Mouse (Mus musculus) limb, embryonic 10.5 days (tissue): ENCODE data around the gene Sez6l. TPM values are rescaled to one million over a fixed set of nuclear protein-coding genes. Genes with fewer than 3 reads are reported as not detected.

Source experiments
- DNase-seq: peaks from one replicate; pipeline ENCODE4 v3.0.0-alpha.2; 2017; ENCODE audit warnings: low spot score
- H3K27ac ChIP-seq: fragments of 300-500 bp; sonication (generic); 2 replicates; pipeline ENCODE4 v1.5.1; 2016; ENCODE audit warnings: mild to moderate bottlenecking
- H3K27me3 ChIP-seq: fragments of 300-500 bp; sonication (generic); 2 replicates; pipeline ENCODE4 v1.6.1; 2016; ENCODE audit warnings: low read depth, mild to moderate bottlenecking; ENCODE audit not compliant: poor library complexity, severe bottlenecking
- H3K36me3 ChIP-seq: fragments of 300-500 bp; sonication (generic); 2 replicates; pipeline ENCODE4 v1.6.1; 2016; ENCODE audit warnings: mild to moderate bottlenecking, moderate library complexity
- H3K4me1 ChIP-seq: fragments of 300-500 bp; sonication (generic); 2 replicates; pipeline ENCODE4 v1.6.1; 2016
- H3K4me3 ChIP-seq: fragments of 300-500 bp; sonication (generic); 2 replicates; pipeline ENCODE4 v1.5.1; 2016; ENCODE audit warnings: mild to moderate bottlenecking, moderate library complexity
- H3K9me3 ChIP-seq: fragments of 300-500 bp; sonication (generic); replicated peaks from 2 replicates; pipeline ENCODE4 v1.6.1; 2016; ENCODE audit warnings: mild to moderate bottlenecking
- WGBS: fragments of 180-500 bp; shearing (Covaris S2); methylation state at CpG from one replicate; pipeline ENCODE4 v1.1.7; 2016; 5-methylcytosine and 5-hydroxymethylcytosine counted together
- polyA plus RNA-seq: library from polyadenylated mRNA; unstranded; fragments of >200 nt; fragmentation: Nextera tagmentation; extraction: Ambion mirVana; gene quantifications from 2 replicates; pipeline ENCODE4 v1.2.1, GENCODE M21; 2016

The Sez6l gene
- polyA plus RNA-seq, 1 experiment from 2014 or later, result 0.16 TPM

DNA sequence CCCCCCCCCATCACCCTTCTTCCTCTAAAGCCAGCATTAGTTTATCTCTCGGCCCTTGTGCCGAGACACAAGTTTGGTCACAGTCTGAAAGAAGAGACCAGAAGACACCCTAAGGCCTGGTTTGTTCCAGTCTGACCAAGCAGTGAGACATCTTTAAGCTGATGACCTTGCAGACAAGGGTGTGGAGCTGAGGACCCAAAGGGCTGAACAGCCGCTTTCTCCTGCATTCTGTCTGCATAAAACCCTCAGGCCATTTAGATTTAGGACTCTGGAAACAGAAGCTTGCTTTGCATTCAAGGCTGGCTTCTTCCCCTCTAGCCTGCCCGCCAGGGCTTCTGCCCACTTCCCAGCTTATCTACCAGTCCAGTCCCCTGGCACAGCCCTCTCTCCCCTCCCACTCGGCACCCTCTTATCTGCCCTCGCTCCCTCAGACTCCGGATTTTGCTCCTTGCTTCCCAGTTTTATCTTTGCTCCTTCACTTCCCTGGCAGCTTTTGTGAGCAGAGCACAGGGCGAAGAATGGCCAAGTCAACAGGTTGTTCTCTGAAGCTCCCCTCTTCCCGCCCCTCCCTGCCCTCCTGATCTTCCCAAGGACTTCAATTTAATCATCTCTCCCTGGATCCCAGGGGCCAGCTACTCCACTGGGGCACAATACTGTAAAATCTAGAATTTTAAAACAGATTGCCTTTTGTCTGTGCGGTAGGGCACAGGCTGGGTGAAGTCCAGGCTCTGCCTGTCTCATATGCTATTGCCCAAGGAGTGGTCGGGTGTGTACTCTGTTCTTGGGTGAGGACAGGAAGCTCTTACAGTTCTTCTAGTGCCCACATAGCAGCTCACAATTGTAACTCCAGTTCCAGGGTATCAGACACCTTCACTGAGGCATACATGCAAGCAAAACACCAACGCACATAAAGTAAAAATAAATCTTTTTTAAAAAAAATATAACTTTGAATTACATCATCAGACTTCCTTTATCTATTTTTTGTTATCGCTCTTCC is 77.8 kb downstream of the Sez6l start:
- no peak for DNase-seq
- Histone ChIP-seq H3K27ac (no peak overlapping the region), H3K9me3 (no peaks in the 10 kb centered on the region), H3K36me3 (no peaks in the 10 kb centered on the region), H3K4me3 (no peak overlapping the region), H3K4me1 (peaks cover 16% of the 10 kb centered on the region), H3K27me3 (no peaks in the 10 kb centered on the region)
- WGBS, result 77% methylated on average over 13 of the region's 13 CpGs

DNA sequence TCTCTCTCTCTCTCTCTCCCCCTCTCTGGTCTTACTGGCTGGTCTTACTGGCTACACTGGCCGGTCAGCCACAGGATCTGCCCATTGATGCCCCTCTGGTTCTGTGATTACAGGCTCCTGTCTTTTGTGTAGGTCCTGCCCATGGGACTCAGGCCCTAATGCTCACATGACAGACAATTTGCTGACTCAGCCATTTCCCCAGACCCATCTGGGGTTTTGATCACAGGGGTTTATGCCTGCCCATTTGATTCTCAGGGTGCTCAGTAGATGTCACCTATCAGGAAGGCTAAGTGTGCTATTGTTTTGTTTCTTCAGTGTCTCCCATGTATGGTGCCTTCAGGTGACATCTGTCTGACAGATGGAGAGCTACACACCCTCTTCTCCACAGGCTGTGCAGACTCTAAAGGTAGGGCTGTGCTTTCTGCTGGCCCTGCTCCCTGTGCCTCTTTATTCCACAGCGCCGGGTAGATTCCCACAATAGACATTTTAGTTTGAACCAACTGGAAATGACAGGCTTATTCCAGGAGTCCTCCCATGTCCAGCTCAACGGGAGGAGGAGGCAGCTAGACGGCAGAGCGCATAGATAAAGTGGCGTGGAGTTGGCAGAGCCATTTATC is 80.1 kb downstream of the Sez6l start:
- H3K27ac ChIP-seq, result no peak overlapping the region
- no peak for DNase-seq
- no peak overlapping the region for H3K4me3 ChIP-seq
- H3K4me1 ChIP-seq, result peaks cover 20% of the 10 kb centered on the region
- no peaks in the 10 kb centered on the region for H3K27me3 ChIP-seq
- no peaks in the 10 kb centered on the region for H3K36me3 ChIP-seq
- no peaks in the 10 kb centered on the region for H3K9me3 ChIP-seq
- 88% methylated on average over 7 of the region's 7 CpGs for WGBS

- Histone ChIP-seq H3K4me3 (no peak overlapping the region), H3K4me1 (peaks cover 8% of the 10 kb centered on the region; the same call in 1 of the 2 replicates), H3K9me3 (no peaks in the 10 kb centered on the region), H3K36me3 (no peaks in the 10 kb centered on the region), H3K27me3 (no peaks in the 10 kb centered on the region), H3K27ac (no peak overlapping the region)
- WGBS, result 41% methylated on average over 11 of the region's 11 CpGs
- peak; percentile 73 for DNase-seq
These were observed 83.5 kb downstream of the Sez6l start for GRCm38 (mm10) chr5:112493492-112493891.

DNA sequence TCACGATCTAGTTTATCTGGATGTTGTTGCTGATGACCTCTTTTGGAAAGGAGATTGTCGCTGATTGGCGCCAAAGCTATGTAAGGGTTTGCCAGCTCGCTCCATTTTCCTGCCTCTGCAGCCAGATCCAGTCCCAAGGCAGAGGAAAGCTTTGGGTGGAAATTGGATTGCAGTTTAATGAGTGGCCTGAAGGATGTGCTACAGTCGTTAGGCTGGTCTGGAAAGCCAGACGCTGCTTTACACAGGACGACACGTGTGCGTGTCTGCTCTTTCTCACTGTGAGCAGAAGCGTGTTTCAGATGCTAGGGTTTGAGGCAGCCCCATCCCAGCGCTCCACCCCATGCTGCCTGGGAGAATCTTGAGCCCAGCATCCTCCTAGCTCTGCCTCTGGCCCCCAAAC is 85.5 kb downstream of the Sez6l start:
- peaks cover 8% of the 10 kb centered on the region; the same call in 1 of the 2 replicates for H3K4me1 ChIP-seq
- H3K27ac ChIP-seq, result no peak overlapping the region
- H3K36me3 ChIP-seq, result no peaks in the 10 kb centered on the region
- WGBS, result 54% methylated on average over 11 of the region's 11 CpGs
- DNase-seq, result no peak
- H3K4me3 ChIP-seq, result no peak overlapping the region
- peaks cover 4% of the 10 kb centered on the region; the same call in 1 of the 2 replicates for H3K27me3 ChIP-seq
- H3K9me3 ChIP-seq, result no peaks in the 10 kb centered on the region

DNA sequence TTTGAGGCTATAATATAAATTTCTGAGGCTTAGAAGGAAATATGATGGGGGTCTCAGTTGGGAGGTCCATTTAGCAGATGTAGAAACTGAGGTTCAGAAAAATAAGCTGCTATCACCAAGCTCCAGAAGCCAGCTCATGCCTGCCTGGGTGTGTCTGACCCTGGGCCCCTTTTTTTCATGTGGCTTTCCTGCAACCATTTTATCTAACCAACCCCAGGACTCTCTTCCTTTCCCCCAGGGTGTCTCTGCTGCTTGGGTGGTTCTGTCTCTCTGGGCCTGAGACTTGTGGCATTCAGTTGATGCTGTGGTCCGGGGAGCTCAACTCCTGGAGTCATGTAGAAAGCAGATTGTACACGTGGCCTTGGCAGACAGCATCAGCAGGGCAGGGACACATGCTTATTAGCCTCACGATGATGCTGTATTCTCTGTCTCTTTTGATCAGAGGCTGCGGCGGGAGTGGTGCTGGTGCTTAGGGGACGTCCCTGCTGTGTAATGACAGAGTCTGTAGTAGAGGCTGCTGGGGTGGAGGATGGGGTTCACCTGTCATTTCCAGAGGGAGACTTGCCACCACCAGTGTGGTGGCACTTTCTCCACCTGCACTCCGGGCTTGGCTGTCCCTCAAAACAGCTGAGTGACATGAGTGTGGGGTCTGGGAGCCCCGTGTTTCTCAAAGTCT is 88.7 kb downstream of the Sez6l start:
- no peak for DNase-seq
- Histone ChIP-seq H3K4me1 (peaks cover 4% of the 10 kb centered on the region; the same call in 1 of the 2 replicates), H3K27me3 (peaks cover 35% of the 10 kb centered on the region), H3K4me3 (no peak overlapping the region), H3K27ac (no peak overlapping the region), H3K9me3 (no peaks in the 10 kb centered on the region), H3K36me3 (no peaks in the 10 kb centered on the region)
- 73% methylated on average over 8 of the region's 8 CpGs for WGBS

DNA sequence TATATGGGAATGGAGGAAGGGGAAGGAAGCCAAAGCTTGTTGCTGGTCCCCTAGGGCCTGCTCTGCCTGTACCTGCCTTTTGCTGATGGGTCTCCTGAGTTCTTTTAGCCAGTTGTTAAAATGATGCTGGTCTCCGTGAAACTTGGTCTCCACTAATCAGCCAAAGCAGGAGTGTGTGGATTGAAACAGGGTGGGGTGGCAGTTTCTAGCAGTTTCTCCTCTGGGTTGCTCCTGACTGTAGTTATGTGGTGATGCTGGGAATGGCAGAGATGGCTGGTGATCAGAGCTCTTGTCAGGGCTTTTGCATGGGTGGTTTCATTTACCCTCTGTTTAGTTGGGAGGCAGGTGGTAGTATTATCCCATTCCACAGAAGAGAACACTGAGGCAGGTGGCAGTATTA is 89.5 kb downstream of the Sez6l start:
- peaks cover 40% of the 10 kb centered on the region for H3K27me3 ChIP-seq

DNA sequence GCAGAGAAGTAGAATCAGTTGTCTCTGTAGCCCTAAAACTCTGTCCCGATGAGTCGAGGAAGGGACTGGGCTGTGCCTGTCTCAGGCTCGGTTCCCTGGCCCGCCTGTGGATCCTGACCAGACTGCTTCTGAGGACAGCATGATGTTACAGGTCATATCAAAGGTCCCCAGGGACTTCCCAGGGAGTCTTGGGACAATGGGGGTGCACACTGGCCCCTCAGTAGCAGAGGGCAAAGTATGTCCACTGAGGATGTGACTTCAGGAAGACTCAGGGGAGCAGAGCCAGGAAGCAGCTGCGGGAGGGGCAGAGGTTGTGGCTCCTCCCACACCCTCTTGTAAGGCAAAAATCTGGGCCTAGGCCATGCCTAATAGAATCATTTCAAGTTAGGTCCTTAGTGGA is 90.6 kb downstream of the Sez6l start:
- no peak overlapping the region for H3K4me3 ChIP-seq
- H3K27ac ChIP-seq, result no peak overlapping the region
- WGBS, result 73% methylated on average over 5 of the region's 5 CpGs
- peaks cover 43% of the 10 kb centered on the region for H3K27me3 ChIP-seq
- H3K36me3 ChIP-seq, result no peaks in the 10 kb centered on the region
- no peak for DNase-seq
- peaks cover 11% of the 10 kb centered on the region for H3K4me1 ChIP-seq
- no peaks in the 10 kb centered on the region for H3K9me3 ChIP-seq

More for the DNA sequence above, 89.5 kb downstream of the Sez6l start:
- no peak for DNase-seq
- Histone ChIP-seq H3K36me3 (no peaks in the 10 kb centered on the region), H3K9me3 (no peaks in the 10 kb centered on the region), H3K4me1 (peaks cover 5% of the 10 kb centered on the region; the same call in 1 of the 2 replicates), H3K4me3 (no peak overlapping the region), H3K27ac (no peak overlapping the region)
- 95% methylated on average over 1 of the region's 1 CpGs for WGBS

GRCm38 (mm10) chr5:112484924-112485715 is 91.9 kb downstream of the Sez6l start:
- Histone ChIP-seq H3K27ac (no peak overlapping the region), H3K4me1 (peaks cover 11% of the 10 kb centered on the region), H3K27me3 (peaks cover 43% of the 10 kb centered on the region), H3K9me3 (no peaks in the 10 kb centered on the region), H3K4me3 (no peak overlapping the region), H3K36me3 (no peaks in the 10 kb centered on the region)
- DNase-seq, result no peak
- 22% methylated on average over 13 of the region's 13 CpGs for WGBS

DNA sequence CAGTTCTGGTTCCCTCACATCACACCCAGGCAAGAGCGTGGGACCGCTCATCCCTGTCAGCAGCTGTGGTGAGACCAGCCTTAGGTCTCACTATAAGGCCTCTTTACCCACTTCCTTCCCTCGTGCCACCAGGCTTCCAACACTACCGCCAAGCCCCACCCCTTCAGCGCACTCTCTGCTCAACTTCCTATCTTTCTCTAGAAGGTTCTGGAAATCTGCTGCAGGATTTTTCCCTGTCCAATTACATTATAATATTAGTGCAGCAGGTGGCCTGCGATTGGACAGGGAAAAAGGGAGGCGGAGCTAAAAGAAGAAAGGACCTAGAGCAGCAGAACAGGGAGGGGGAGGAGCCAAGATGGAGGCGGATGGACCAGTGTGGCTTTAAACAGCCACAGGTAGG is 94.0 kb downstream of the Sez6l start:
- 84% methylated on average over 8 of the region's 8 CpGs for WGBS

DNA sequence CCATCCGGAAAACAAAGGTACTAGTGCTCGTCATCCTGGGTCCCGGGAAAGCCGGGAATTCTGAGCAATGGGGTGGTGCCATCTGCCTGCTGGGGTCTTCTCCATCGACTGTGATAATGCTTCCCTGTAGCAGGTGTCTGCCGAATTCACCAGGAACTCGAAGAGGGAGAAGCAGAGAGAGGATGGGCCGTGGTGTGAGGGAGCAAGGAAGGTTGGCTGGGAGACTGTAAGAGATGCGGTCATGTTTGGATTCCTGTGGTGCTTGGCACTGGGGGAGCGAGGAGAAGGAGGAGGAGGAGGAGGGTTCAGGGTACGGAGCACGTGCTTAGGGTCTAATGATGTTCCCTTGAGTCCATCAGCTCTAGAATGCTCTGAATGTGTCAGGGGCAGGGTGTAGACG is 94.4 kb downstream of the Sez6l start:
- 73% methylated on average over 13 of the region's 13 CpGs for WGBS
- H3K36me3 ChIP-seq, result no peaks in the 10 kb centered on the region
- H3K4me1 ChIP-seq, result peaks cover 25% of the 10 kb centered on the region
- no peak for DNase-seq
- no peak overlapping the region for H3K4me3 ChIP-seq
- H3K9me3 ChIP-seq, result no peaks in the 10 kb centered on the region
- H3K27ac ChIP-seq, result no peak overlapping the region
- H3K27me3 ChIP-seq, result peaks cover 53% of the 10 kb centered on the region

More for the DNA sequence above, 94.0 kb downstream of the Sez6l start:
- H3K4me3 ChIP-seq, result no peak overlapping the region
- H3K27ac ChIP-seq, result no peak overlapping the region
- H3K27me3 ChIP-seq, result peaks cover 50% of the 10 kb centered on the region
- H3K36me3 ChIP-seq, result no peaks in the 10 kb centered on the region
- H3K4me1 ChIP-seq, result peaks cover 24% of the 10 kb centered on the region
- no peak for DNase-seq
- H3K9me3 ChIP-seq, result no peaks in the 10 kb centered on the region

DNA sequence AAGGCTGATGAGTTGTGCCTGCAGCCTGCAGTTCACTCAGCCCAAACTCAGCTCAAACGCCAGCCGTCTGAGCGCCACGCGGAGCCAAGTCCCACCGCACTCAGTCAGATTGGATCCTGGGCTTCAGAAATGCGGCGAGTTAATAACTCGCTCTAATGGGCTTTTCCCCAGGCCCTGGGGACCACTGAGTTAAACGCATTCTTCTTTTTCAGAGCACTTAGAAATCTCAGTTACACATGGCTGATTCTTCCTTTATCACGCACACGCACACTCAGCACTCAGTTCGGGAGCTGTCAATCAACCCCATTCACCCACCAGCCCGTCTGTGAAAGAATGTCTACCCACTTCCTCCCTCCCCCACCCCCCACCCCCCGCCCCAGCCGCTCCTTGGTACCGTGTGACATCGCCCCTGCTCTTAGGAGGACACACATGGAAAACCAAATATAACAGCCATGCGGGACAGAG is 95.0 kb downstream of the Sez6l start:
- 62% methylated on average over 19 of the region's 19 CpGs for WGBS
- no peak for DNase-seq
- H3K27ac ChIP-seq, result no peak overlapping the region
- H3K36me3 ChIP-seq, result no peaks in the 10 kb centered on the region
- H3K9me3 ChIP-seq, result no peaks in the 10 kb centered on the region
- peaks cover 25% of the 10 kb centered on the region for H3K4me1 ChIP-seq
- no peak overlapping the region for H3K4me3 ChIP-seq
- peaks cover 57% of the 10 kb centered on the region for H3K27me3 ChIP-seq

DNA sequence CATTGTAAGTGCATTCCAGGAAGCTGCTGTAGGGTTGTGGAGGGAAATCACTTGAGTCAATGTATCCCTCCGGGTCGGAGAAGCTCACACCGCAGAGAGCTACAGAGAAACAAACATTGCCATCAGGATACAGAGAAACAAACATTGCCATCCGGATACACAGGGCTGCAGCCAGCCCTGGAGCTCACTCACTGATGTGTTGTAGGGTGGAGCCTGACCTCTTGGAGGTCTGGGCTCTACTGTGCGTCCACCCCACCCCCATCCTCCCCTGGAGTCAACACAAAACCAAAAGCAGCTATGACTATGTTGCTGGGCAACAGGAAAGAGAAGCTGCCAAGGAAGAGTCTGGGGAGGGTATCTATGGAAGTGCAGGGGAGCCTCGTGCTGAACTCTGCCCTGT is 103.5 kb downstream of the Sez6l start:
- H3K4me1 ChIP-seq, result peaks cover 13% of the 10 kb centered on the region
- peaks cover 14% of the 10 kb centered on the region; the same call in 1 of the 2 replicates for H3K27me3 ChIP-seq
- H3K4me3 ChIP-seq, result no peak overlapping the region
- H3K27ac ChIP-seq, result no peak overlapping the region
- H3K9me3 ChIP-seq, result no peaks in the 10 kb centered on the region
- no peak for DNase-seq
- no peaks in the 10 kb centered on the region for H3K36me3 ChIP-seq
- WGBS, result 62% methylated on average over 6 of the region's 6 CpGs
